Mouse (Mus musculus) right cerebral cortex, postnatal 4 days (tissue): ENCODE data around the gene Ptbp3.
"Not testable (repeated sequence)": the region's sequence is repeated elsewhere in the genome, so short reads cannot be mapped to it uniquely, and the experiment has no call there.

Experiments
- DNase-seq: peaks from one replicate; pipeline ENCODE4 v3.0.0-alpha.2; 2022

Gene Ptbp3

GRCm38 (mm10) chr4:59549175-59549976 lies at the start of gene Ptbp3:
TSS of gene Ptbp3 (minus strand) at chr4:59549364.
- DNase-seq, result peak; percentile 94

DNA sequence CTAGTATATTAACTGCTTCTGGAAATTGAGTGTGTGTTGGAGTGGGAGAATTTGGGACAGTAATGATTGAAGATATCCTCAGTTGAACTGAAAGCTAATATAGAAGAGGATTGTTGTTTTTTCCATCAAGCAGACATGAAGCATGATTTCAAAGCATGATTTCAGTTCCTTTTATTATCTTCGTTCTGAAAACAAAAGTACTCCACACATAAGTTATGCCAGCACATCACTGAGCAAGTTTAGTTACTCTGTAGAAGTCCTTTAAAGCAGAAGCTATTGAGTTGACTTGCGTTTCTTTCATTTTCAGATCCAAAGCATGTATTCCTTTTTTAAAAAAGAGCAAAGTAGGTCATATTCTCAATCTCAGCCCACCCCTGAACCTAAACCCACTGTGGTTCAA lies 47.4 kb upstream of the Ptbp3 start:
- DNase-seq, result no peak

DNA sequence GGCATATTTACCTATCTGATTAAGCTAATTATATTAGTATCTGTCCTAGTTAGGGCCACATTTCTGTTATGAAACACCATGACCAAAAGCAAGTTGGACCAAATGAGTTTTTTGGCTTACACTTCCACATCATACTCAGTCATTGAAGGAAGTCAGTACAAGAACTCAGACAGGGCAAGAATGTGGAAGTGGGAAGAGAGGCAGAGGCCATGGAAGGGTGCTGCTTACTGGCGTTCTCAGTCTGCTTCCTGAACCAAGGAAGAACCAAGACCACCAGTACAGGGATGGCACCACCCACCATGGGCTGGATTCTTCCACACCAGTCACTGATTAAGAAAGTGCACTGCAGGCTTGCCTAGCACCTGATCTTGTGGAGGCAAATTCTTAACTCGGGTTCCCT lies 45.5 kb upstream of the Ptbp3 start:
- no peak for DNase-seq

DNA sequence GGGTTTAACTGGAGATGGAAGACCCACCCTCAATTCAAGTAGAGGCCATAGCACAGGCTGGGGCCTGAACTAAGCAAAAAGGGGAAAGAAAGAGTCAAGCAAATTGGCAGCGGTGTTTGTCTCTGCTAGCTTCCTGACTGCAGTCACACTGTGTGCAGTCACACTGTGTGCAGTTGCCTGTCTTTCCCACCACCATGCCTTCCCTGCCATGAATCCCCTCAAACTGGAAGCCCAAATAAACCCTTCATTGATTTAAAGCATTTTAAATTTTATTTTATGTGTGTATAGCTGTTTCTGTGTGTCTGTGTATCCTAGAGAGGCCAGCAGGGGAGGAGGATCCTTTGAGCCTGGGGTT lies 38.7 kb upstream of the Ptbp3 start:
- DNase-seq, result no peak

GRCm38 (mm10) chr4:59587215-59587871 lies 38.2 kb upstream of the Ptbp3 start:
- DNase-seq, result no peak

DNA sequence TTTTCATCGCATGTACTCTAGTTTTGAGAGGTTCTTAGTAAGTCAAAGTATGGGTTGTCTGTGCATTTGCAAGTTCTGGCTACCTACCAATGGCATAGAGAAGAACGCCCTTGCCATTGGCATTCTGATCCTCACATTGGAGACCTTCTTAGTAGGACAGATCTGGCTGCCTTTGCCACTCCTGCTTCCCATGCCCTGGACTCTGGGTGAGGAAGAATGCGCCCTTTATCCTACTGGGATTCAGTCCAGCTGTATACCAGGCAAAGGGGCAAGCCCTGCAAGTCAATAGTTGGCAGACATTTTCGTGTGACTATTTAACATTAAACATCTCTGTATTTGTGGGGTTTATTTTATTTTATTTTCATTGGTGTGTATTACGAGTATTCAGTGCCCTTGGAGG lies 35.9 kb upstream of the Ptbp3 start:
- no peak for DNase-seq

DNA sequence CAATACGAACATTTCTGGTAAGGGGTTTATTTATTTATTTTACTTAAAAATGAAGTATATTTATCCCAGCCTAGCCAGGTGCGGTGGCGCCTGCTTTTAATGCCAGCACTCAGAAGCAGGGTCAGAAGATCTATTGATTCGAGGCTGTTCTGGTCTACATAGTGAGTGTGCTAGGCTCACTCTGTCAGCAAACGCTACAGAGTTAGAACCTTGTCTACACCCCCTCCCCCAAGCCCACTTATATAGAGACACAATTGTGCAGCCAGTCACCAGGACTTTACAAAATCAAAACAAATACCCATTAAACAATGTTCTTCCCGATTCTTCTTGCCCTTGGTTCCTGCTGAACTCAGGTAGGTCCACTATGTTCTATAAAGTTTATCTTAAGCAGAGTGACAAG lies 33.0 kb upstream of the Ptbp3 start:
- no peak for DNase-seq

DNA sequence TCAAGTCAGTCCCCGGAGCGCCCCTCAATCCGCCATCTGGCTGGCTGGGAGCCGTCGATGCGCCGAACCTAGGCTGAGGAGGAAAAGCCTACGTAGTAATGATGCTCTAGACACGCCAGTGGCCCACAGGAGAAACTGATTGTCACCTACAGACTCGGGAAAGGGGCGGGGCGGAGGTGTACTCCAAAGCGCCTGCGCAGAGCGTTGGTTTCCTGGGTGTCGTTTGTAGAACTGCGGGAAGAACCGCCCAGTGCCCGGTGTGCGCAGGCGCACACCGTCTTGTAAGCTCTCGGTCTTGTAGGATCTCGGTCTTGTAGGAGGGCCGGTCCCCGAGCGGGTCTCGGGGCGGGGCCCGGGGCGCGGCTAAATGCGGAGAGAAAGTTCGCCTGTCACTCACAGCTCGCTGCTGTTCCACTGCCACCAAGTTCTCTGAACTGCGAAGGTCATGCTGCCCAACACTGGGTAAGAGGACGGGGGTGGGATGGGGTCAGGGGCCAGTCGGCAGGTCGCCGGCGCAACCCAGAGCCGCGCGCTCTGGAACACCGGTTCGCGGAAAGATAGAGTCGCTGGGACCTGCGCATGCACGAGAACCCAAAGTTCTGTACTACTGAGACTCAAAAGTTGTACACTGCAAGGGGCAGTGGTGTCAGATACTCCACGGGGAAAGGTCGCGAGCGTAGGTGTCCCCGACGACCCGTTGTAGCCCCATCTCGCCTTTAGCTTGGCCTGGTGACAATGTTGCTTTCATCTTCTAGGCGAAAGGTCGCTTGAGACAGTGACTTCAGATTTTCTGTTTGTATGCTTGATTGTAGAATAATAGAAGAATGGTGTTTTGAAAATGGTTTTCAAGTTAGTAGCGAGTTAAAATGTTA lies 32.4 kb upstream of the Ptbp3 start, which contains the start of gene Hsdl2:
Hsdl2 (plus strand) TSS at position 250 of the 872 bp plus-strand sequence.
- peak; percentile 97 for DNase-seq

- peak; percentile 22 for DNase-seq
Measured at GRCm38 (mm10) chr4:59580495-59581281, 31.5 kb upstream of the Ptbp3 start.

DNA sequence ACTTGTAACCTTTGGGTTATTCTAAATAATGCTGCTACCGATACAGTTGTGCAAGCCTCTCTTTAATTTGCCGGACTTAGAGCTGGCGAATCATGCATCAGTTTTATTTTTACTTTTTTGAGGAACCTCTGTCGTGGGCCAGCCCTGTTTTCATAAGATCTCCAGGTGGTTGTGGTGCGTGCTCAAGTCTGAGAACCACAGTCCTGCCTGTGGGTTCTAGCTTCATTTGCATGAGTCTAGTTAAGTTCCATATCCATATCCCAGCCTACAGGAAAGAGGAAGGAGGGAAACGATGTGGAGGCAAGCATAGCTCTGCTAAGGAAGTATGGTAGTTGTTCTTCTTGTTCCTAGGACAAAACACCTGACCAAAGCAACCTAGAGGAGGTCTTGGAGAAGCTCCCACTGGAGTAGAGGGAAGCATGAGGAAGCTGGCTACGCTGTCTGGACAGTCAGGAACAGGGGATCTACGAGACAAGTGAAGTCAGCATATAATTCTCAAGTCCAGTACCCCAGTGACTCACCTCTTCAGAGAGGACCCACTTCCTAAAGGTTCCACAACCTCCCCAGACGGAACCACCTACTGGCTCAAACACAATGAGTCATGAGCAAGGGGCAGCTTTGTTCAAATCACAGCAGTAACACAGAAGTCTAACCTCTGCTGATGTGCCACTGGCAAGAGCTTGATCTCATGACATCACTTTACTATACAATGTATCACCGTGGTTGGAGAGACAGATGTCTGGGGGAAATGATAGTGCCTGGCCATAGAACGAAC lies 26.2 kb upstream of the Ptbp3 start:
- no peak for DNase-seq

GRCm38 (mm10) chr4:59572521-59573118 lies 23.5 kb upstream of the Ptbp3 start:
- no peak for DNase-seq

- DNase-seq, result not testable (repeated sequence)
Measured at GRCm38 (mm10) chr4:59570519-59570918, 21.4 kb upstream of the Ptbp3 start.

- DNase-seq, result peak; percentile 75
Measured at GRCm38 (mm10) chr4:59569538-59569937, 20.4 kb upstream of the Ptbp3 start.

DNA sequence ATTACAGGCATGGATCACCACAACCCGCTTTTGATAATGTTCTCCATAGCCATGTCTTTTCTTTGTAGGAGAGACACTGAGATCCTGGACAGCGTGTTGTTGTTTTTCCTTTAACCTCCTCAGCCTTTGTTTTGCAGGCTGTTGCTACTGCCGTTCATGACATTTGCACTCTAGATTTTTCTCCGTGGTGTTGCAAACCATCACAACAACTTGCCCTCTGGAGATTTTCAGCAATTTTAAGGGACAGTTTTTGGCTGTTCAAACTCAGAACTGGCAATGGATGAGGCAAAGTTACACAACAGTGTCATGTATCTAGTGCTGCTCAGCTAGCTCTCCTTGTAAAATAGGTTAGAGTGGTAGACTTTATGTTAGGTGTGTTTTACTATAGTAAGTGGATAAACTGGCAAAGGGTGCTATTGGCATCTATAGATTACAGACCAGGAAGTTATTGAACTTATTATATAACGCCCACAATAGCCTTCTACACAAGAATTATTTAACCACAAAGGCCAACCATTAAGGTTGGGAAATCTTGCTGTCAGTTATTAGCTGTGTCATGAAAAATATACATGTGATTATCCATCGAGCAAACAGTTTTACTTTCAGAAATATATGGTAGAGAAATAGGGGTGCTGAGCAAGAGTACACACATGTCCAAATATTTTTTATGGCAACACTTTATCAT lies 18.6 kb upstream of the Ptbp3 start:
- no peak for DNase-seq

DNA sequence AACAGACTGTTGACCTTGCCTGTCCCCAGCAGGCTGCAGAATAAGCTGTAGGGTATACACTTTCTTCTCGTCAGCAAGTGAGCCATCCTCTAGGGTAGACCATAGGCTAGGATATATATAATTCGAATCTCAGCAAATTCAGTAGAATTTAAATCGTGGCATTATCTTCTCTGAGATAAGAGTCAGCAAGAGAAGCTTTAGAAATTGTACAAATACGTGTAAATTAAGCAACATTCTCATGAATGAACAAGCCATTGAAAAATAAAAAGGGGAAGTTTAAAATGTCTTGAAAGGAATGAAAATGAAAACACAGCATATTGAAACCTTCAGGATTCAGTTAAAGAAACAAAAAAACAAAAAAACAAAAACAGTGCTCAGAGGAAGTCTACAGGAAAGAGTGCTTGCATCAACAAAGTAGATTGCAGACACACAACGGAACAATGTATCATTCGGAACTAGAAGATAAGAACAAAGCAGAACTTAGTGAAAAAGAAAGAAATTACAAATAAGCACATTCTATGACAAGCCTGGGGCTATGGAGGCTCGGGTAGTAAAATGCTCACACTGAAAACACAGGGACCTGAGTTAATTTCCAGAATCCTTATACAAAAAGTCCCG lies 16.5 kb upstream of the Ptbp3 start:
- DNase-seq, result no peak

- no peak for DNase-seq
Measured at GRCm38 (mm10) chr4:59564128-59564527, 15.0 kb upstream of the Ptbp3 start.

DNA sequence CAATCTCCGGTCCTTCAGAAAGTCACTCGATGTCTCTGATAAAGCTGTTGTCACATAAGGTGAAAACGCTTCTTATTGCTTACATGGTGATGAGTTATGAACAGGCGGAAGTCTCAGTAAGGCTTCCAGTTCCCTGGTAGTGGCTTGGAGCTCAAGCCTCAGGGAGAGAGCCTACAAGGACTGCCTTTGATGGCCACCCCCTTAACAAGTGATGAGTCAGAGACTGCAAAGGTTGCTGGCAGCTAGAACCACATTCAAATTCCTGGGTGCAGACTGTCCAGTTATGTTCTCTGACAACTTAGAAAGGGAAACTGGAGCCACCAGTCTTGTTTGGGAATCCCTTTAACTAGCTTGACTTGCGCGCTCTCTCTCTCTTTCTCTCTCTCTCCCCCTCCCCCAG lies 11.0 kb upstream of the Ptbp3 start:
- DNase-seq, result no peak

DNA sequence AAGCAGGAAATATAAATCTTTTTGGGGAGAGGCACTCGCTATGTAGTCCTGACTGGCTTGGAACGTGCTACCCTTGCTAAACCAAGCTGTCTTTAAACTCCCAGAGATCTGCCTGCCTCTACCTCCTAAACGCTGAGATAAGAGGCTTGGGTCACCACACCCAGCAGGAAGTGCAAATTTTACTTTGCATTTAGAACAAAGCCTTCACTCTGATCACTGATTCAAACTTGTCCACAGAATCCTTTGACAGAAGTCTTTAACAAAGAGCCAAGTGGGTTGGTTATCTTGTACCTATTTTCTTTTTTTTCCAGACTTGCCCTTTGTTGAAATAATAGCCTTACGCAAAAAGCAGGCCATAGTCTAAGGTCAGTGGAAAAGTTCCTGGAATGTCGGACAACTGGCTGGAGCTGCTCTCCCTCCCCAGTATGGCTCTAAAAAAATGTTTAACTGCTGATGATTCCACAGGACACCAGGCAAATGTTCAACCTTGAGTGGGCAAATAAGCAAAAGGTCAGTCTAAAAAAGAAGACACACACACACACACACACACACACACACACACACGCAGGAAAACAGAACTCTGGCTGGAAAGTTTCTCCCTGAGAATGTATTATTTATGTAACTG lies 9.0 kb upstream of the Ptbp3 start:
- DNase-seq, result no peak

GRCm38 (mm10) chr4:59557343-59557742 lies 8.2 kb upstream of the Ptbp3 start:
- not testable (repeated sequence) for DNase-seq

GRCm38 (mm10) chr4:59555177-59555576 lies 6.0 kb upstream of the Ptbp3 start:
- no peak for DNase-seq
